In the genomic region with DNA sequence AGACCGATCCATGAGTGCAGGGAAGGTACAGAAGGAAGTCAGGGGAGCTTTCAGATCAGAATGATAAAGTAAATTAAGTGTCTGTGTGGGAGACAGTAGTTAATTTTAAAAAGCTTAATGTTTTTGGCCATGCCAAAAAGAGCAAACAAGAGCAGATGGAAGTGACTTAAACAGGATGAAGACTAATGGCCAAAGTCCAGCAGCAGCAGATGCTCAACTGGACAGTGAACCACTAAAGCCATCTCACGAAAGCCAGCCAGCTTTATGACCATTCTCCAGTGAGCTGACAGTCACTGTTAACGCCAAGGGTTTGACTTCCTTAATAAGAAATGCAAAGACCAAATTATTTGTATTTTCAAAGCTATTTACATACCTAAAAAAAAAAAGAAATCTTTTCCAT, we compare ENCODE assay signal across 21 mouse cellular contexts.
DNase-seq lines count a peak whose midpoint lies in the region; ATAC-seq and TF ChIP-seq lines count a peak whose summit lies in the region.
"Had no signal": no experiment of that assay in that cellular context is flagged by ENCODE, and none has a peak within 500 bp of the region (broad histone marks: within the 10 kb centered on the region; RNA-seq: fewer than 3 reads in every experiment).

No protein-coding gene starts in this region.

- no peak overlapping the region for H3K4me2 ChIP-seq in heart, embryonic 12.5 days
- H3K4me2 ChIP-seq: forebrain, embryonic 12.5 days; heart, embryonic 15.5 days; hindbrain, embryonic 13.5 days; intestine, embryonic 15.5 days; limb, embryonic 13.5 days; midbrain, embryonic 11.5 days had no signal

- TF ChIP-seq CTCF in layer of hippocampus, adult 2 months (conservative IDR thresholded peaks at IDR 0.05), result no peak

- intact Hi-C loops in heart, postnatal 10 days (cut with DNase I), result no loop called here

- H3K36me3 ChIP-seq in heart, embryonic 12.5 days, result 0 out of 2 replicates have a peak, but pooled peaks cover 6% of the 10 kb centered on the region
- H3K36me3 ChIP-seq: forebrain, embryonic 12.5 days; heart, embryonic 15.5 days; intestine, embryonic 15.5 days had no signal

- H3K27me3 ChIP-seq in heart, embryonic 12.5 days (replicated peaks), result no peaks in the 10 kb centered on the region
- H3K27me3 ChIP-seq: forebrain, embryonic 12.5 days; heart, embryonic 15.5 days; hindbrain, embryonic 13.5 days; intestine, embryonic 15.5 days; limb, embryonic 13.5 days had no signal

- 76% methylated on average over 3 of the region's 3 CpGs for WGBS in heart, embryonic 12.5 days

- DNase-seq in heart, postnatal 10 days, result peak; percentile 56 to 62
- no peak for DNase-seq in layer of hippocampus, adult 2 months (ENCODE audit: low spot score in 2 of 2)
- DNase-seq in layer of hippocampus, postnatal 36 days, result no peak
- peak; percentile 80 for DNase-seq in cerebellum, adult 11-12 months
- DNase-seq in cerebellum, postnatal 10 days, result peak; percentile 68 to 80
- DNase-seq in spleen, postnatal 14 days (ENCODE audit: low spot score in 2 of 2), result no peak
- no peak for DNase-seq in embryo, embryonic 10.5 days (ENCODE audit: low spot score)
- DNase-seq: adrenal gland, postnatal 14 days; B cell, adult 2 months; gastrocnemius, postnatal 14 days; right cerebral cortex, postnatal 25 days; thymus, postnatal 14 days had no signal

- no peak overlapping the region for H3K9ac ChIP-seq in heart, embryonic 12.5 days
- H3K9ac ChIP-seq: forebrain, embryonic 12.5 days; heart, embryonic 15.5 days; hindbrain, embryonic 13.5 days; intestine, embryonic 15.5 days; limb, embryonic 13.5 days had no signal

- no peaks in the 10 kb centered on the region for H3K9me3 ChIP-seq in heart, embryonic 12.5 days (replicated peaks)
- H3K9me3 ChIP-seq: forebrain, embryonic 12.5 days; heart, embryonic 15.5 days; hindbrain, embryonic 13.5 days; intestine, embryonic 15.5 days; limb, embryonic 13.5 days had no signal

- no peak overlapping the region for H3K27ac ChIP-seq in heart, embryonic 12.5 days (ENCODE audit: poor library complexity, severe bottlenecking)
- H3K27ac ChIP-seq in layer of hippocampus, adult 2 months, result peak overlapping the region; percentile 15; the same call in 1 of the 2 replicates
- H3K27ac ChIP-seq: forebrain, embryonic 12.5 days; heart, embryonic 15.5 days; hindbrain, embryonic 13.5 days; intestine, embryonic 15.5 days; left cerebral cortex, adult 2 months; limb, embryonic 13.5 days; macrophage had no signal

- H3K4me1 ChIP-seq in heart, embryonic 12.5 days (replicated peaks), result peaks cover 42% of the 10 kb centered on the region

- ATAC-seq in heart, embryonic 12.5 days (ENCODE audit: insufficient number of reproducible peaks, low FRiP score), result no peak
- ATAC-seq: intestine, embryonic 15.5 days had no signal

- H3K4me3 ChIP-seq in heart, embryonic 12.5 days, result no peak overlapping the region
- no peak overlapping the region for H3K4me3 ChIP-seq in layer of hippocampus, adult 2 months
- H3K4me3 ChIP-seq: forebrain, embryonic 12.5 days; heart, embryonic 15.5 days; hindbrain, embryonic 13.5 days; intestine, embryonic 15.5 days; left cerebral cortex, adult 2 months; limb, embryonic 13.5 days had no signal

Comparison
In these comparisons a context has a peak if more than half of its experiments do, and no peak if none do; other contexts are left out.
1. DNase-seq: peak in heart, postnatal 10 days (2 of 2), cerebellum, adult 11-12 months (single experiment) and cerebellum, postnatal 10 days (2 of 2); none in layer of hippocampus, adult 2 months (0 of 2), layer of hippocampus, postnatal 36 days (0 of 2), spleen, postnatal 14 days (0 of 2) and embryo, embryonic 10.5 days (single experiment).